Mouse (Mus musculus) E14TG2a.4 (cell line): ENCODE measurements around the gene Bcl11b.

Experiments
- CTCF ChIP-seq: conservative IDR thresholded peaks from 2 replicates; pipeline ENCODE4 v1.5.1; 2014; ENCODE audit warnings: low read length
- NANOG ChIP-seq: IDR thresholded peaks from 2 replicates; pipeline ENCODE4 v1.6.1; 2014; ENCODE audit warnings: borderline replicate concordance, low read length, mixed read lengths
- POU5F1 ChIP-seq: IDR thresholded peaks from 2 replicates; pipeline ENCODE4 v1.6.1; 2014; ENCODE audit warnings: low read length, borderline replicate concordance

GRCm38 (mm10) chr12:107924696-107925095 lies 78.7 kb downstream of the Bcl11b start:
- TF ChIP-seq CTCF = no peak
- no peak for TF ChIP-seq POU5F1
- no peak for TF ChIP-seq NANOG
